Mouse (Mus musculus): ENCODE measurements around the gene Sgsm3.

DNA sequence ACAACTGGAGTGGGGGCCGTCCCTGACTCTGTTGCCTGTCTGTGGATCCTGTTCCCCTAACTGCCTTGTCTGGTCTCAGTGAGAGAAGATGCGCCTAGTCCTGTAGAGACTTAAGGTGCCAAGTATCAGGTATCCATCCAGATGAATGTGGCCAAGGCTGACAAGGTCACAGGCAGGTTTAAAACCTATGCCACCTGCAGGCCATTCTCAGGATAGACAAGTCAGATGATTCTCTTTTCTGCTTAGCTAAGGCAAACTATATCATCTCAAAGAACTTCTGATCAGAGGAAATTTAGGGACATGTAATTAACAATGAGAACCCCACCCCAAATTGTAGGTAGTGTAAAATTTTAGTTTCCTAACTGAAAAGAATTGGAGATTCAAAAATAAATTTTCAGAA, 83.4 kb downstream of the Sgsm3 start:
- TF ChIP-seq GATA1 (IDR thresholded peaks at IDR 0.05; ENCODE audit: low read length), result no peak
- no peak for TF ChIP-seq TAL1 (IDR thresholded peaks at IDR 0.05; ENCODE audit: low read length)
